Mouse (Mus musculus): ENCODE data around the gene Arhgef33.
"Not testable (repeated sequence)": the region's sequence is repeated elsewhere in the genome, so short reads cannot be mapped to it uniquely, and the experiment has no call there.

The Arhgef33 gene

GRCm38 (mm10) chr17:80346591-80347125, 39.5 kb downstream of the Arhgef33 start:
- DNase-seq (ENCODE audit: low spot score) = no peak

GRCm38 (mm10) chr17:80347234-80347633, 40.0 kb downstream of the Arhgef33 start:
- no peak for DNase-seq (ENCODE audit: low spot score)

- no peak for DNase-seq (ENCODE audit: low spot score)
These were observed 53.0 kb downstream of the Arhgef33 start for GRCm38 (mm10) chr17:80360245-80360644.

- no peak for DNase-seq (ENCODE audit: low spot score)
These were observed 60.1 kb downstream of the Arhgef33 start for GRCm38 (mm10) chr17:80367276-80367675.

- no peak for DNase-seq (ENCODE audit: low spot score)
These were observed 61.4 kb downstream of the Arhgef33 start for GRCm38 (mm10) chr17:80368606-80369005.

GRCm38 (mm10) chr17:80372989-80373725, 66.0 kb downstream of the Arhgef33 start, which contains the start of gene Gm10190:
Gene Gm10190, minus strand, starts transcription at chr17:80373541.
- peak; percentile 91 for DNase-seq (ENCODE audit: low spot score)

GRCm38 (mm10) chr17:80373726-80374096, 66.5 kb downstream of the Arhgef33 start:
- no peak for DNase-seq (ENCODE audit: low spot score)

GRCm38 (mm10) chr17:80378386-80378785, 71.2 kb downstream of the Arhgef33 start:
- not testable (repeated sequence) for DNase-seq (ENCODE audit: low spot score)

- DNase-seq (ENCODE audit: low spot score) = no peak
These were observed 78.5 kb downstream of the Arhgef33 start for GRCm38 (mm10) chr17:80385671-80386070.

GRCm38 (mm10) chr17:80390024-80390423, 82.8 kb downstream of the Arhgef33 start:
- no peak for DNase-seq (ENCODE audit: low spot score)

- DNase-seq (ENCODE audit: low spot score) = peak; percentile 61
These were observed 84.5 kb downstream of the Arhgef33 start for GRCm38 (mm10) chr17:80391423-80392403.

GRCm38 (mm10) chr17:80398243-80398642, 91.0 kb downstream of the Arhgef33 start:
- no peak for DNase-seq (ENCODE audit: low spot score)

- DNase-seq (ENCODE audit: low spot score) = no peak
These were observed 104.0 kb downstream of the Arhgef33 start for GRCm38 (mm10) chr17:80411182-80411581.

GRCm38 (mm10) chr17:80418572-80419210, 111.5 kb downstream of the Arhgef33 start:
- no peak for DNase-seq (ENCODE audit: low spot score)

- DNase-seq (ENCODE audit: low spot score) = no peak
These were observed 113.8 kb downstream of the Arhgef33 start for GRCm38 (mm10) chr17:80420998-80421397.

GRCm38 (mm10) chr17:80426171-80426570, 119.0 kb downstream of the Arhgef33 start:
- no peak for DNase-seq (ENCODE audit: low spot score)

- DNase-seq (ENCODE audit: low spot score) = no peak
These were observed 119.7 kb downstream of the Arhgef33 start for GRCm38 (mm10) chr17:80426901-80427300.

GRCm38 (mm10) chr17:80427966-80428365, 120.8 kb downstream of the Arhgef33 start:
- no peak for DNase-seq (ENCODE audit: low spot score)

- no peak for DNase-seq (ENCODE audit: low spot score)
These were observed 124.8 kb downstream of the Arhgef33 start for GRCm38 (mm10) chr17:80431997-80432396.

- no peak for DNase-seq (ENCODE audit: low spot score)
These were observed 127.2 kb downstream of the Arhgef33 start for GRCm38 (mm10) chr17:80434430-80434829.

- DNase-seq (ENCODE audit: low spot score) = no peak
These were observed 128.5 kb downstream of the Arhgef33 start for GRCm38 (mm10) chr17:80435680-80436079.

- no peak for DNase-seq (ENCODE audit: low spot score)
These were observed 138.2 kb downstream of the Arhgef33 start for GRCm38 (mm10) chr17:80445433-80445832.
